Mouse (Mus musculus): Measurements from ENCODE around the gene Itpr3.

DNA sequence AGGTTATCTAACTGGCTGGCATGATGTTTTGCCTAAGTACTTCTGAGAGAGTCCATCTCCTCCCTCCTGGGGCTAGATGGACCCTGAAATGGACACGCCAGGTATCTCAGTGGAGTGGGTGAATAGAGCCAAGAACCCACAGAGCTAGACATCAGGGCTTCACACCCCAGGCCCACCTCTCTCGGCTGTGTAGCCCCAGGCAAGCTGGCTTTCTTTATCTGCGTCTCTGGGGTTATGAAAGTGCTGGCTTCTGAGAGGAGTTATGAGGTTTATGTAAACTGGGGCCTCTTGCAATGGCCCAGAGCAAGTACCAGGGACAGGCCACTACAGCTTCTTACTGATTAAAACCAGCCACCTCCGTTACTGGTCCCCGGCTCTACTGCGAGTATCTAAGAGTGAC lies 97.8 kb downstream of the Itpr3 start:
- TF ChIP-seq POLR2A (IDR thresholded peaks at IDR 0.05; ENCODE audit: insufficient read depth, low read depth, low read length) (no peak), CTCF (IDR thresholded peaks at IDR 0.05) (no peak), EP300 (IDR thresholded peaks at IDR 0.05; ENCODE audit: insufficient read depth, low read depth, low read length) (no peak)

Data from heart, adult 2 months (tissue).